In the genomic region with DNA sequence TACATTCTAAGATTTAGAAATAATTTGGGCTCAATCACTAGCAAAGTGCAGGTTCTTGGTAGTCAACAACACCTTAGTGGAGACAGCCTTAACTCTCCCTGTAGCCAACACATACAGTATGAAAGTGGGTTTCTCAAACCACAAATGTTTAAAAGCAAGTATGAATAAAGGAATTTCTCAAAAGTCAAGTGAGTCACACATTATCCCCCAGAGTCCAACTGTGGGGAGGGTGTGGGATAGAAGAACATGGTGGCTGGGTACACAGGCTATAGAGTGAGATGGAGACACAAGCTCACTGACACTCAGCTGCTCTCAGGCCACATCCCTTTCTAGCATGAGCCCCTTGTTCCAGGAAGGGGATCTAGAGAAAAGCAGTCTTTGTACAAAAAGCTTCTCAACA, we compare ENCODE assay signal across 21 mouse cellular contexts.
"Had no signal": no experiment of that assay in that cellular context is flagged by ENCODE, and none has a peak within 500 bp of the region (broad histone marks: within the 10 kb centered on the region; RNA-seq: fewer than 3 reads in every experiment).

No protein-coding gene starts in this region.

- H3K4me3 ChIP-seq: limb, embryonic 10.5 days; limb, embryonic 13.5 days; liver, embryonic 12.5 days; liver, embryonic 15.5 days; lung, embryonic 15.5 days; neural tube, embryonic 12.5 days; neural tube, embryonic 15.5 days had no signal

- H3K4me2 ChIP-seq: limb, embryonic 13.5 days; liver, embryonic 12.5 days; liver, embryonic 15.5 days; lung, embryonic 15.5 days; midbrain, embryonic 11.5 days; neural tube, embryonic 12.5 days; neural tube, embryonic 15.5 days had no signal

- H3K27ac ChIP-seq: limb, embryonic 10.5 days; limb, embryonic 13.5 days; liver, embryonic 12.5 days; liver, embryonic 15.5 days; lung, embryonic 15.5 days; neural tube, embryonic 12.5 days; neural tube, embryonic 15.5 days had no signal

- H3K36me3 ChIP-seq: liver, embryonic 15.5 days; lung, embryonic 15.5 days had no signal

- H3K4me1 ChIP-seq: limb, embryonic 10.5 days; lung, embryonic 15.5 days; neural tube, embryonic 12.5 days had no signal

- ATAC-seq: intestine, postnatal 0 days; liver, embryonic 12.5 days had no signal

- DNase-seq: kidney, adult 8-10 months; kidney, postnatal 14 days; kidney, postnatal 4 days; liver; lung, adult 18-20 months; lung, postnatal 10 days; lung, postnatal 36 days; midbrain, embryonic 14.5 days; right cerebral cortex, adult 18-20 months; right cerebral cortex, postnatal 14 days; right cerebral cortex, postnatal 4 days; thymus, postnatal 25 days had no signal

- H3K9me3 ChIP-seq: limb, embryonic 10.5 days; limb, embryonic 13.5 days; liver, embryonic 12.5 days; liver, embryonic 15.5 days; lung, embryonic 15.5 days; neural tube, embryonic 12.5 days; neural tube, embryonic 15.5 days had no signal

- H3K9ac ChIP-seq: limb, embryonic 13.5 days; liver, embryonic 12.5 days; liver, embryonic 15.5 days; lung, embryonic 15.5 days; neural tube, embryonic 12.5 days; neural tube, embryonic 15.5 days had no signal

- H3K27me3 ChIP-seq: limb, embryonic 13.5 days; liver, embryonic 12.5 days; liver, embryonic 15.5 days; lung, embryonic 15.5 days; neural tube, embryonic 12.5 days; neural tube, embryonic 15.5 days had no signal
